Mouse (Mus musculus): Measurements from ENCODE around the gene Gm5416.
"Not testable (repeated sequence)": the region's sequence is repeated elsewhere in the genome, so short reads cannot be mapped to it uniquely, and the experiment has no call there.

DNA sequence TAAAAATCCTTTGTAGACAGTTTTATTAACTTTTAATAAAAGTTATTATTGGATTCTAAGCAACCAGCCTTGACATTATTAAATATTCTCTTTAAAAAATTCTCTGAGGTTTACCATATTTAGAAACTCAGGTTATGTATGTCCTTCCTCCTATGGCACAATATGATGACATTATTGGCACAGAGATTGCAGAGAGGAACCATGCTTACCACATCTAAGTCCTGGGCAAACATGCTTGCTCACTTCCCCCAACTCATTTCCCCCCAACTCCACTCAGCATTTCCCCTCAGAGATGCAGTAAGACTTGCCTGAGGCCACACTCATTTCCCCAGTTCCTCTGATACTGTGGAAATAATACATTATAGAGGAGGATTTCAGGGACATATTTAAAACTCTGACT is 50.4 kb downstream of the Gm5416 start:
- not testable (repeated sequence) for TF ChIP-seq CTCF, POLR2A (IDR thresholded peaks at IDR 0.05; ENCODE audit: insufficient read depth, low read depth, low read length)

Measured in olfactory bulb, adult 2 months (tissue).